Mouse (Mus musculus) ovary, adult 18-20 months (tissue): ENCODE measurements at regions not wholly inside any gene's neighbourhood (a gene's known extent, or its start where the extent isn't known, plus 50 kb on each side); places are given as distances from the start of the nearest gene placed in this dataset.

Source experiments
- DNase-seq: peaks from one replicate; pipeline ENCODE4 v3.0.0; 2022; ENCODE audit warnings: low spot score, mixed read lengths

DNA sequence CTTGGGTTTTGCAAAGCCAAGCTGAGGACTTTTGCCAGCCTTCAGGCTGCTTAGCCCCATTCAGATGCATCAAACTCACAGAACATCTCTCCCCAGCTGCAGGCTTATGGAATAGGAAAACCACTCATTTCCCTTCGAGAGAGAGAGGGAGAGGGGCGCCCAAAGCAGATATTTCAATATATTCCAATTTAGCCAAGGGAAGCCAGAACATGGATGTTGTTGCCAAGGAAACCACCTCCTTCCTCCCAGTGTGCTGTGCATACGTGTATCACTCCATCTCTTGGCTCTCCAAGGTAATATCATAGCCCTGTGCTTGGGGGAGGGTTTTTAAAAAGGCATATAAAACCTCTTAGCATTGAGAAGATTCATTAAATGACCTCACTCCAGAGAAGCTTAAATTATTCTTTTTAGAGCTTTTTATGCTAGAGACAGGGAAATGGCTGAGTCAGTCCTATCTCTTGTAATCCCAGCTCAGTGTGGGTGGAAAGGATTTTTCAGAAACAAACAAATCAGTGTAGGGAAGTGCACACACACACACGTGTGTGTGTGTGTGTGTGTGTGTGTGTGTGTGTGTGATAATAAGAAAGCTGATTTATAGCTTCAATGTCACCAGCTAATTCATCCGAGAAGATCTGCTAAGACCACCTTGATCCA lies 245.1 kb downstream of the Rps24 start:
- DNase-seq = no peak

- DNase-seq = no peak
Observed at GRCm38 (mm10) chr14:24733326-24733725, 246.4 kb downstream of the Rps24 start.

DNA sequence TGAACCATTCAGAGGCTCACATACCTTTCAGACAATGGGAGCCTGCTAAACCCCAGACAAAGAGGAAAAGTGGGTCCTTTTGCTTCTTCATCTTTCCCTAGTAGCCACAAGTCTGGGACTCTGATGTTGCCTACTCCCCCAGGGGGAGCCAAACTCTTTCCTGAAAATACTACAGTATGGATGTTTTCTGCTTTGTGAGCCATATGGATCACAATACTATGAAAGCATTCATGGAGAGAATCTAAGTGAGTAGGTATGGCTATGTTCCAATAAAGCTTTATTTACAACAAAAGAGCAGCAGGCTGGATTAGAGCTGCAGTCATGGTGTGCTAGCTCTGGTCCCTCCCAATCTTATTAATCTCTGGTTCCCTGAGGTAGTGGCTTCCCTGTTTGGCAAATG lies 251.9 kb downstream of the Rps24 start:
- DNase-seq = no peak

GRCm38 (mm10) chr14:24744451-24744850 lies 257.5 kb downstream of the Rps24 start:
- no peak for DNase-seq

GRCm38 (mm10) chr14:24745730-24746129 lies 258.8 kb downstream of the Rps24 start:
- DNase-seq = no peak

GRCm38 (mm10) chr14:24747471-24747795 lies 260.5 kb downstream of the Rps24 start:
- no peak for DNase-seq

DNA sequence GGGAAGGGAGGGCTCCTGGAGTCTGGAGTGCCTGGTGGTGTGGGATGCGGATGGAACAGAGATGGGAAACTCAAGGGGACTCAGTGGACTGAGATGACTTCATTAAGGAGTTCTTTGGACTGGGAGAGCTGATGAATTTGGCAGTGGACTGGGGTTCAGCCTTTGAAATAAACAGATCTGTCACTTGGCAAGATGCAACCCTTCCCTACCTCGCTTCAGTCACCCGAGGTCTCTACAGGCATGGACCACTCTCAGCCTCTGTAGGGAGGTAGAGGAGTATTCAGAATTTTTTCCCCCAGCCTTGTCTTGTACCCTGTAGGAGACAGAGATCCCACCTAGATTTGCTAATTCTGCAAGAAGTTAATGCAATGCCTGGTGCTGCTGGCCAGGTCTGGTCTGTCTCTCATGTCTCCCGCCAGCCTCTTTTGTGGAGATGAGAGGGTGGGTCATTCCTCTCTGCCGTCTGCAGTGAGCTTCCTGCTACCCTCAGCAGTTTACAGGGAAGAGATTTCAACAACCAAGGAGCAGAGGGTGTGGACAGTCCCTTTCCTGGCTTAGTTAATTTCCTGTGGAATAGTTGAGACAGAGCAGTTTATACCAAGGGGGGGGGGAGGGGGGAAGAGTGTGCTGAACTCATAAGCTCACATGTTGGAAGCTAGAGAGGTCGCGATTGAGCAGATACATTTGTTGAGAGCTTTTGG lies 261.0 kb downstream of the Rps24 start:
- no peak for DNase-seq

DNA sequence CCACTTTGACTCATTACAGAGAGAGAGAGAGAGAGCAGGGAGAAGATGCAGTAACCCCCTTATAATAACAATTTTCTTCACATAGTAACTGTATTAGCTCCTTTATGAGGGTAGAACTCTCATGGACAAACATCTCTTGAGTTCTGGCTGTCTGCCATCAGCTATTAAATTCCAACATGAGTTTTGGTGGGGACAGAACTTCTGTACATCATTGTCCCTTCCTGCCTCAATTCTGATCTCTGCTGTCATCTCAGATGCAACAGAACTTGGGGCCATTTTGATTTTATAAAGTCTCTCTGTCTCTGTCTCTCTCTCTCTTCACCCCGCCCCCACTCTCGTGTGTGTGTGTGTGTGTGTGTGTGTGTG lies 261.6 kb downstream of the Rps24 start:
- no peak for DNase-seq

DNA sequence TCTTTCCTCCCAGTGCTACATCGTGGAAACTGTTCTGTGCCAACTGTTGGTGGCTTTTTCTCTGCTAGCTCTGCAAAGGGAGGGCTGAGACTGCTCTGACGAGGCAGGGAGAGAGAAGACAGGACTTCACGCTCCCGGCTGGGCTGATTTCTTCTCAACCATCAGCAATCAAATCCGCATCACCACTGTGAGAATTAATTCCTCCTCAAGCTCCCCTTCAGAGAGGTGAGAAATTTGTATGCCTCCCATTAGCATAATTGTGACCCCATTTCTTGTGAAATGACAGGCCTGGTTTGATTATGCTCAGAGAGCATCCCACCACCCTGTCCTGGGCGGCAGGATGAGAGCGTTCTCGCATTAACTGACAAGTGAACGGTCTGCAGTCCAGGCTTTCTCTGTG lies 262.4 kb downstream of the Rps24 start:
- DNase-seq = no peak

GRCm38 (mm10) chr14:24751227-24751626 lies 264.3 kb downstream of the Rps24 start:
- DNase-seq = no peak

DNA sequence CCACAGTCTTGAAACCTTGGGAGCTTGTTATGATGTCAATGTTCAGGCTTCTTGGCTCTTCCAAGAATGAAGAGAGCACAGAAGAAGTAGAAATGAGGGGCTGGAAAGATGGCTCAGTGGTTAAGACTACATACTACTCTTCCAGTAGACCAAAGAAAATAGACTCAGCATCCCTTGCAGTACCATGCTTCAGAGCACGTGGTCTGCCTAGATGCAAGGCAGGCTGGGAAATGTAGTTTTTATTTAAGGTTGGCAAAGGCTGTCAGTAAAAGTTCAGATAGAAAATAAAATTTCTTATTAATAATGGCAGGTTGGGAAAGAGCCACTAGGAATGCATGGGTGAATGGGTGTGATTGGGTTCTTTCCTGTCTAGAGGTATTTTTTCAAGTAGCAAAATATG lies 267.8 kb downstream of the Rps24 start:
- DNase-seq = no peak

DNA sequence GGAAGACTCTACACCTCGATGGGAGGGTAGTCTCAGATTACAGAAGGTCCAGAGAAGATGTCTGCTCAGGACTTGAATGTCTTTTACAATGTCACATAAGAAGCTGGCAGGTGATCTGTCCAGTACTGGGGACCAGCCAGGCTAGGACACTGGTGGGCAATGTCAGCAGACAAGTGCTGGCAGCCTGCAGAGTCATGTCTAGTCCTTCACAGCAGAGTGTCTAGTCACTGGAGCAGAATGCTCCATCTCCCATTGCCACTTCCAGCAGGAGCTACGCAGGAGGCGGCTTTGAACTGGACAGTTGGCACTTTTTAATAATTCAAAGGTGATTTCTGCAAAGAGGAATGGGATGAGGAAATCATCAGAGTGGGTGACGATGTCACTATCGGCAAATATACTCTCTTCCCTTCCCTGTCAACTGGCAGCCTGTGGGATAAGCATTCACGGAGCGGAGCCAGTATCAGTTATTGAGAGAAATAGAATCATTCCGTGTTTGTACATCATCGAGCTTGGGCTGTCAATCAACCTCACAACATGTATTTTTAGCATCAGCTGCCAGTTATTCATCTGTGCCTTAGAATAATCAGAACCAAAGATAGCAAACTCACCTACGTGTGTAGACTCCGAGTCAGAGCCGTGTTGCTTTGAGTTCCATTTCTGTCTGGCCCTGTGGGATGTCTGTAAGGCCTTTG lies 268.6 kb downstream of the Rps24 start:
- no peak for DNase-seq

GRCm38 (mm10) chr14:24757302-24757701 lies 270.4 kb downstream of the Rps24 start:
- DNase-seq = no peak

DNA sequence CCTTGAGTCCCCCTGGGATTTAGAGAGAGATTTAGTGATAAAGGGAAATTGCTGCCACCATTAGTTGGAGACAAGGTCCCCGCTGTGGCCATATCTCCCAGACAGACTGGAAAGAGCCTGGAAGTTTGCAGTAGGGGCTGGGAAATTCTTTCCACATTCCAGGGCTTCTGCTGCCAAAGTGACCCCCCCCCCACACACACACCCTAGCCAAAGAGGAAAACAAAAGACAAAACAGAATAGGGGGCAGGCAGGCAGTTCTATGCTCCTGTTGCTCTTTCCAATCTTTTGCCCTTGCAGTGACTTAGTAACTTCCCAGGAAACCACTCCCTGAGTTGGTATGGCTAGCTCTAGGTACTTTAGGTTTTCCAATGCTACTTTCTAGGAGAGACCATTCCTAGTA lies 270.9 kb downstream of the Rps24 start:
- no peak for DNase-seq

DNA sequence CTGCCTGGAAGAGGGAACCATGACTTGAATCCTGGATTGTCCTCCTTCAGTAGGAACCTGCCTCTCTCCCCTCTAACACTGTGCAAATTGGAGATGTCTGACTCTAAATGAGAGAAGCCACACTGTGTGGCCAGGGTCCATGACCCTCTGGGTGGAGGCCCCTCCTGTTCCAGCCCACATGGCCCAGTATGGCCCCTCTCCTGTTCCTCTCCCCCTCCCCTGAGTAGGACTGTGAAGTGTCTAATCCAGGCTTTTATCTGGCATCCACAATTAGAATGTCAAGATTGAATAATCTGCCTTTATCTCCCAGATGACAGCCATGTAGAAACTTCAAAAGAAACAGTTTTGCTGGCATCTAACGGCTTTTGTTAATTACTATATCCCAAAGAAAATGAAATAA lies 274.0 kb downstream of the Rps24 start:
- no peak for DNase-seq

- no peak for DNase-seq
Observed at GRCm38 (mm10) chr14:24762468-24763274, 275.7 kb downstream of the Rps24 start.

GRCm38 (mm10) chr14:24763275-24763812 lies 276.4 kb downstream of the Rps24 start:
- DNase-seq = no peak

DNA sequence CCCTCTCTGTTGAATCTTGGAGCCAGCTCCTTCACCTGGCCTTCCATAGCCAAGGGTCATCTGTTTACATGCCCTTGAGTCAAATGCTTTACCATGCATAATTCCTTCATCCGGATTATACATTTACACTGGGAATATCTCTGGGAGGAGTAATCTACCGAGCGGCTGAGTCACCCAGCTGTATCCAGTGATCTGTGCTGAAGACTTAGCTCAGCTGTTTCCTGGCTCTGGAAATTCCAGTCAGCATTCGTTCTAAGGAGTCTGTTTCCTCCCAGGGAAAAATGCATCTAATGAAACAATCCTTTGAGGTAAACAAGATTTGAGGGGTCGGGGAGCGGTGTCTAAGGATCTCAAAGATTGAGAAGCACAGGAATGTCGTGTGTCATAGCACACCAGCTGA lies 276.9 kb downstream of the Rps24 start:
- no peak for DNase-seq

GRCm38 (mm10) chr14:24766260-24766659 lies 279.3 kb downstream of the Rps24 start:
- no peak for DNase-seq

GRCm38 (mm10) chr14:24766690-24767089 lies 279.8 kb downstream of the Rps24 start:
- DNase-seq = no peak

DNA sequence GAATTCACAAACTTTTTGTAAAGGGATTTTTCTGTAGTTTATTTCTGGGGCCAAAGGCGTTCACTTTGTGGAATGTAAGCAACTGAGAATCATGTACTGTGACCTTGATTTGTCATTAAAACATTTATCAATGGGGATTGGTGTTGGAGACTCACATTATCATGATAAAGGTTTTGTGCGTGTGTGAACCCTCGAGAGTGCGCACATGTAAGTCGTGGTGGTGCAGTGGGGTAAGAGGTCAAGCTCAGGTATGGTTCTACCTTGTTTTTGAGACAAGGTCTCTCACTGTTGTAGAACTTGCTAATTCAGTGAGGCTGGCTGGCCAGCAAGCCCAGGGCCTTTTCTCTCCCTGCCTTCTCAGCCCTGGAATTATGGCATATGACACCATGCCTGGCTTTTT lies 280.4 kb downstream of the Rps24 start:
- DNase-seq = no peak

GRCm38 (mm10) chr14:24767964-24768363 lies 281.0 kb downstream of the Rps24 start:
- DNase-seq = no peak
